Mouse (Mus musculus) ES-Bruce4 (cell line): Measurements from ENCODE around the gene Spink2.

ENCODE experiments used
- CTCF ChIP-seq: IDR thresholded peaks from one replicate; pipeline ENCODE4 v1.8.1; 2011; ENCODE audit warnings: low read depth, low read length
- EP300 ChIP-seq: IDR thresholded peaks from 2 replicates; pipeline ENCODE4 v1.6.1; 2011; ENCODE audit warnings: low read depth, low read length; ENCODE audit not compliant: insufficient read depth
- POLR2A ChIP-seq: IDR thresholded peaks from one replicate; pipeline ENCODE4 v1.8.1; 2011; ENCODE audit warnings: low read length; ENCODE audit not compliant: insufficient read depth

GRCm38 (mm10) chr5:77245463-77245786, 34.2 kb upstream of the Spink2 start:
- TF ChIP-seq POLR2A = no peak
- no peak for TF ChIP-seq CTCF
- TF ChIP-seq EP300 = no peak
